Mouse (Mus musculus) adrenal gland, adult 2 months (tissue): Measurements from ENCODE around the gene Slc6a2. TPM values are rescaled to one million over a fixed set of nuclear protein-coding genes. Genes with fewer than 3 reads are reported as not detected.

ENCODE experiments used
- DNase-seq: peaks from one replicate; pipeline ENCODE4 v3.0.0; 2021
- long read RNA-seq: library from polyadenylated mRNA; stranded (forward); transcript quantifications from one replicate; pipeline ENCODE4 v2.0.0, GENCODE M21; 2021
- polyA plus RNA-seq: library from polyadenylated mRNA; depleted of rRNA; stranded (reverse); fragments of >200 nt; gene quantifications from 2 replicates; pipeline ENCODE4 v1.2.3, GENCODE M21; 2012; rRNA removed
- total RNA-seq, 2 experiments: library from RNA; stranded (reverse); gene quantifications; 2 replicates each; pipeline ENCODE4 v1.2.3; 2021

Slc6a2 gene
- total RNA-seq = 10 to 100 TPM in 1 of 2 experiments, 1 to 10 TPM in 1; 9.0 to 16.0 TPM
- 1.9 and 4.6 TPM in 2 replicates for polyA plus RNA-seq
- long read RNA-seq, full-length matches to known transcripts = 1 of 8 reads
- long read RNA-seq, partial matches to known transcripts = 1 of 8 reads
- long read RNA-seq, other reads (novel, unspliced or antisense) = 6 of 8 reads

GRCm38 (mm10) chr8:92959779-92960178, at the start of gene Slc6a2:
Slc6a2 (plus strand) TSS chr8:92960079.
- DNase-seq = no peak

GRCm38 (mm10) chr8:92911477-92911876, 48.4 kb upstream of the Slc6a2 start:
- DNase-seq = no peak

GRCm38 (mm10) chr8:92913396-92913795, 46.5 kb upstream of the Slc6a2 start:
- DNase-seq = no peak

DNA sequence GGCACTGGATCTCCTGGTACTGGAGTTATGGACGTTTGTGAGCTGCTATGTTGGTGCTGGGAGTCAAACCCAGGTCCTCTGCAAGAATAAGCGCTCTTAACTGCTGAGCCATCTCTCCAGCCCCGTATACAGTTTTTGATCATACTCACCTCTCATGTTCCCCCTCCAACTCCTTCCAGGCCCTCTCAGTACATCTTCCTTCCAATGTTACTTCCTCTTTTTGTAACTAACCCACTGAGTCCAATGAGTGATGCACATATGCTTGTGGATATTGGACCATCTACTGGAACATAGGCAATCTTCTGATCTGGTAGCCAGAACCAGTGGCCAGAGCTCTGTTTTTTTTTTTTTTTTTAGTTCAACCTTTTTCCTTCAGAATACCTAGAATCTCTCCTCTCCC, 43.8 kb upstream of the Slc6a2 start:
- DNase-seq = no peak

- no peak for DNase-seq
These were observed 38.1 kb upstream of the Slc6a2 start for GRCm38 (mm10) chr8:92921768-92922167.

DNA sequence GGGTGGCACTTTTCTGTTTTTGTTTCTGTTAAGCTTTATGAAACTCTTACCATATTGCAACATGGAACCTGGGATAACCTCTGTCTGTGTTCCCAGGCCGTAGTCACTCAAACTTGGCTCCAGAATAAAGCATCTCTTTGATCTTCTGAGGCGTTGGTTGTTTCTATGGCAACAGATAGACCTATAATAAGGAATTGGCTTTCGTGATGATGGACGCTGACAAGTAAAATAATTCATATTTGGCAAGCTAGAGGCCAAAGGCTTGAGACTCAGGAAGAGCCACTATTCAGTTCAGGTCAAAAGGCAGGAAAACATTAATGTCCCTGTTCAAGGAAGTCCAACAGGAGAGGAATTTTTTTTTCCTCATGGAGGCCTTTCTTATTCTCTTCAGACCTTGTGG, 30.9 kb upstream of the Slc6a2 start:
- DNase-seq = no peak

DNA sequence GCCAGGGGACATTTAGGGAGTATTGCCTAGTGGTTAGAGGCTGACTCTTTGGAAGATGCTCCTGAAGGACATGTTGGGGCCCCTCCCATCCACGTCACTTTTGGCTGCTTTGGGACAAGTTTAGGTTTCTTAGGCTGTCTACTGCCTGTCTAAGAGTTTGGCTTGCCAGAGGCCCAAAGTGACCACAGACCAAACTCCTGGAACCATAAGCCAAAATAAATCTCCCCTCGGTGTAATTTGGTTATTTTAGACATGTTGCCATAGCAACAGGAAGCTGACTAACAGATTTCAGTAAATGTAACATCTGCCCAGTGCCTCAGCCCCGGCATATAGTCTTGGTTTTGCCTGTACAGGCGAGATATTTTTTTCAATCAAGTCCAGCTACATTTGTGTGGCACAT, 21.8 kb upstream of the Slc6a2 start:
- no peak for DNase-seq

- no peak for DNase-seq
These were observed 10.8 kb upstream of the Slc6a2 start for GRCm38 (mm10) chr8:92949071-92949470.

- no peak for DNase-seq
These were observed 9.1 kb upstream of the Slc6a2 start for GRCm38 (mm10) chr8:92950639-92951371.

GRCm38 (mm10) chr8:92954044-92954443, 5.8 kb upstream of the Slc6a2 start:
- DNase-seq = no peak

GRCm38 (mm10) chr8:92960451-92960911, 602 bp downstream of the Slc6a2 start:
- DNase-seq = peak; percentile 33

DNA sequence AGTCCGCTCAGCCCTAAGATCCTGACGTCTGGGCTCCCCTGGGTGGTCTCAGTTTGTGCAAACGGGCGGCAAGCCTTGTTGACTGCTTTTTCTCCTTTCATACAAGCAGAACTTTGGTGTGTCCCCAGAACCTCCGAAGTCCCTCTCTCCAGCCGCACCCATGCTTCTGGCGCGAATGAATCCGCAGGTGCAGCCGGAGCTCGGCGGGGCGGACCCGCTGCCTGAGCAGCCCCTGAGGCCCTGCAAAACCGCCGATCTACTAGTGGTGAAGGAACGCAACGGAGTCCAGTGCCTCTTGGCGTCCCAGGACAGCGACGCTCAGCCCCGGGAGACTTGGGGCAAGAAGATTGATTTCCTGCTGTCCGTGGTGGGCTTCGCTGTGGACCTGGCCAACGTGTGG, 1.2 kb downstream of the Slc6a2 start:
- no peak for DNase-seq

DNA sequence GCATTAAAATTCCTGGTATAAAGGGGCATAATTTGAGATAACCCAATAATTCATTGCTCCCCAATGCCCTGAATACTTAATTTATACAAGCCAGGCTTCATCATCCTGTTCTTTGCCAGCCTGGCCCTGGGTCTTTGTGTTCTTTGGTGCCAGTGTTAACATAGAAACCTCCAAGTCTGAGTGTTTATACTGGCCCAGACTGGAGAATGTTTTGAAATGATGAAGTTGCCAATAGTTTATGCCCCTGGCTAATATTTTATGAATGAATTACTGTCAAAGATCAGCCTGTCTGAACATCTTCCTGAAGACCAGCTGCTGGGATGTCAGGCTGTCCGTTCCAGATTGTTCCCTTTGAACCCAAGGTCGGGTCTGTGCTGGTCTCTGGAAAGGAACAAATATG, 4.7 kb downstream of the Slc6a2 start:
- no peak for DNase-seq

DNA sequence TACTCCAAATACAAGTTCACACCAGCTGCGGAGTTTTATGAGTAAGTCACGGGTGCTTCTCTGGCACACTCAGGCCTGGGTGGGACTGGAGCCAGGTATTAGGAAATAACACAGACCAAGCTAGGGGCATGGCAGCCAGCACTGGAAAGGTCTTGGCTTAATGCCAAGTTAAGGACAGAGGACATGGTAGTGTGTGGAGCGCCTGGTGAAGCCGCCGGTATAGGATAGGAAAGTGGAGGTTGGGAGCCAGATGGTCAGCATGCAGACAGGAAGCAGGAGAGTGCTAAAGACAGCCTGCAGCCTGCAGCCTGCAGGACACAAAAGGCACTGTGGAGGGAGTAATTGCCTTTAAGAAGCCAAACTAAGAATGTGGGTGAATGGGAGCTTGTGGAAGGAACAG, 13.1 kb downstream of the Slc6a2 start:
- DNase-seq = peak; percentile 89

DNA sequence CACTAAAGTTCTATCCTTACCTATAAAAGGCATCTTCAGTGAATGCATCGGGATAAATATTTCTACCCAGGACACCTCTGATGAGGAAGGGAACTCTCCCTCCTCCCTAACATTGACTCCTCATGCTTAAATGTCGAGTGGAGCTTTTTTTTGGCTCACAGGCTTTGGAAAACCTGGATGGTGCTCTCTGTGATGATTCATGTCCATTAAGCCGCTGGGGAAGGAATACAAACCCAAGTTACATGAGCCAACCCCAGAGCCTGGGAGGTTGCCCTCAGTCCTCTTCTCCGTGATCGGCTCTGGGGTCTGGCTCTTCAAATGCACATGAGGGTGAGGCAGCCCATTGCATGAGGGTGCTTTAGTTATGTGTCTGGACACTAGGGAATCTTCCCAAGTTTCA, 16.8 kb downstream of the Slc6a2 start:
- DNase-seq = no peak

GRCm38 (mm10) chr8:92982491-92982890, 22.6 kb downstream of the Slc6a2 start:
- DNase-seq = no peak

- no peak for DNase-seq
These were observed 24.5 kb downstream of the Slc6a2 start for GRCm38 (mm10) chr8:92984376-92984775.

DNA sequence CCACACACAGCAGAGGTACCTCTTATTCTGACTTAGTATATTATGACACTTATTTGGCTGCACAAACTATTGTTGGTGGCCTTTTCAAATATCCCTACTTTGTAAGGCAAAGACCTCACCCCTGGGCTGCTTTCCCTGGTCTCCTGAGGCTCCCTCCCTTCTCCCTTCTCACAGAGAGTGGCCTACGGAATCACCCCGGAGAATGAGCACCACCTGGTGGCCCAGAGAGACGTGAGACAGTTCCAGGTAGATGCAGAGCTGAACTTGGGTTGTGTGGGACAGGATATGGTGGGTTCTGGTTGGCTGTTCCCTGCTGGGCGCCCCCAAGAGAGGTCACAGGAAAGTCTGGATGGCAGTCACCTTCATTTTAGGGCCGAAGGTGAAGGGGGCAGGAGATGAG, 37.0 kb downstream of the Slc6a2 start:
- peak; percentile 50 for DNase-seq

- peak; percentile 31 for DNase-seq
These were observed 38.7 kb downstream of the Slc6a2 start for GRCm38 (mm10) chr8:92998600-92998999.

- peak; percentile 27 for DNase-seq
These were observed 50.4 kb downstream of the Slc6a2 start for GRCm38 (mm10) chr8:93010286-93010685.

DNA sequence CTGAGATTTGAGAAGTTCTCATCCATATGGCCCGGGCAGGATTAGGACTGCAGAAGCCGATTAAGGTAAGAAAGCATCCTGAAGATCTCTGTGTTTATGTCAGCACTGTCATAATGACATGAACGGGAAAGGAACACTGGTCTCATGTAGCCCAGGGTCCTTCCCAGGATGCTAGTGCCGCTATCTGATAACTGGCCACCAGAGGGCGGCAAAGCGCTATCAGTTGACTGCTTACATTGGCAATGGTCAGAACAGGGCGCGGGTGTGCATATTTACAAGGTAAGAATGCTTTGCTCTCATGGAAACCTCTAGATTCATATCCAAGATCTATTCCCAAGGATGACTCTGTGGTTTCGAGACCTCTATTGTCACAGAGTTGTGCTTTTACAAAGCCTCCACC, 51.6 kb downstream of the Slc6a2 start:
- DNase-seq = peak; percentile 74

DNA sequence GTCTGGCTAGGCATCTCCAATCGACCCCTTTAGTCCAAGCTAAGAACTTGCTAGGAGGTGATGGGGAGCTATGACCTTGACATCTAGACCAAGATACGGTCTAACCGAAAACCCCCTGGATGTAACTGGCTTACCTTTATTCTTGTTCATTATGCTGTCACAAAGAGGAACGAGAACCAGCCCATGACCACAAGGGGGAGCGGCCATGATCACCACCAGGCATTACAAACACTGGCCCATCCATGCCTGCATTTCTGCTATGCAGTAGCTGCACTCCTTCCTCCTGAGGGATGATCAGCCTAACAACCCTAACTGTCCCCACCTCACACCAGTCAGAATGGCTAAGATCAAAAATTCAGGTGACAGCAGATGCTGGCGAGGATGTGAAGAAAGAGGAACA, 52.3 kb downstream of the Slc6a2 start:
- DNase-seq = no peak

GRCm38 (mm10) chr8:93014300-93014699, 54.4 kb downstream of the Slc6a2 start:
- DNase-seq = no peak

GRCm38 (mm10) chr8:93021738-93022137, 61.9 kb downstream of the Slc6a2 start:
- DNase-seq = no peak
